Mouse (Mus musculus) inflammation-experienced regulatory T-cells, adult 16 weeks (primary cell): ENCODE results near the gene Gm6408. TPM values are rescaled to one million over a fixed set of nuclear protein-coding genes. Genes with fewer than 3 reads are reported as not detected.

Experiments used
- polyA plus RNA-seq: library from polyadenylated mRNA; unstranded; fragments of 100-300 nt; shearing (Covaris generic); gene quantifications from one replicate; pipeline ENCODE4 v1.2.1, GENCODE M21; 2017

The Gm6408 gene
- not detected for polyA plus RNA-seq

GRCm38 (mm10) chr5:146481665-146482064 lies at the start of gene Gm6408:
Gene Gm6408 (plus strand): TSS chr5:146481965.

GRCm38 (mm10) chr5:146491063-146491462 lies 9.3 kb downstream of the Gm6408 start, which contains the start of gene Gm6370:
Gene Gm6370 (plus strand): TSS chr5:146491363.

GRCm38 (mm10) chr5:146502099-146502498 lies 20.3 kb downstream of the Gm6408 start, which contains the start of gene 4930449I24Rik:
Gene 4930449I24Rik (plus strand): TSS chr5:146502399.

GRCm38 (mm10) chr5:146513823-146514222 lies 32.1 kb downstream of the Gm6408 start, which contains the start of gene Gm3402:
Gene Gm3402 (plus strand): TSS chr5:146514123.

DNA sequence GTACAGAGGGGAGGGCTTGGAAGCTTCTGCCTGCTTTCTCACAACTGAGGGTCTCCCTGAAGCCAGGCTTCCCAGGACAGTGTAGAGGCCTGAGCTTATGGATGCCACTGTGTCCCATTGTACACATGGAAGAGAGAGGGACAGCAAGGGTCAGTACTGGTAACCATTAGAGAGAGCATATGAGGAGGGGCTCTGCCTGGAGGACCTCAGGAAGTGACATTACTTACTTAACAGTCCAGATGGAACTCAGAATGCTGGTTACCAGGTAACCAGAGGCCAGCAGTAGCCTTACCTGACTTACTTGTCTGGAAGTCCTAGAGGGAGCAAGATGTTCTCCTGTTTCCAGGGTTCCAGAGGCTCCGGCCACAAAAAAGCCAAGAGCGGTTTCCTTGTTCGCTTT lies 43.7 kb downstream of the Gm6408 start, which contains the start of gene Gm3404:
Gene Gm3404, plus strand, starts transcription at position 301 of the 400 bp plus-strand sequence.

Other genes starting within 250 kb of the Gm6408 start
- not detected for gene Wasf3, start 97.0 kb upstream of the Gm6408 start, polyA plus RNA-seq
- gene Gm6370, start 9.4 kb downstream of the Gm6408 start, polyA plus RNA-seq, result not detected
- not detected for gene 4930449I24Rik, start 20.4 kb downstream of the Gm6408 start, polyA plus RNA-seq
- gene Gm3402, start 32.2 kb downstream of the Gm6408 start, polyA plus RNA-seq, result not detected
- gene Gm3404, start 43.8 kb downstream of the Gm6408 start, polyA plus RNA-seq, result not detected
- gene Gm3409, start 55.7 kb downstream of the Gm6408 start, polyA plus RNA-seq, result not detected
- gene Gm3415, start 74.2 kb downstream of the Gm6408 start, polyA plus RNA-seq, result not detected
- gene Gpr12, start 103.3 kb downstream of the Gm6408 start, polyA plus RNA-seq, result not detected